Mouse (Mus musculus) testis, adult 2 months (tissue): Measurements from ENCODE around the gene Mpped2. TPM values are rescaled to one million over a fixed set of nuclear protein-coding genes. Genes with fewer than 3 reads are reported as not detected.

ENCODE experiments used
- H3K27ac ChIP-seq: fragments of 200-500 bp; 2 replicates; pipeline ENCODE4 v1.5.1; 2012; ENCODE audit warnings: low read depth, low read length; ENCODE audit not compliant: control insufficient read depth, insufficient read depth
- H3K27me3 ChIP-seq: fragments of 200-500 bp; 2 replicates; pipeline ENCODE4 v1.6.1; 2012; ENCODE audit warnings: mild to moderate bottlenecking, low read length, moderate library complexity; ENCODE audit not compliant: control insufficient read depth, insufficient read depth
- H3K36me3 ChIP-seq: fragments of 200-500 bp; 2 replicates; pipeline ENCODE4 v1.6.1; 2012; ENCODE audit warnings: mild to moderate bottlenecking, low read length; ENCODE audit not compliant: control insufficient read depth, insufficient read depth
- H3K4me1 ChIP-seq: fragments of 200-500 bp; 2 replicates; pipeline ENCODE4 v1.6.1; 2012; ENCODE audit warnings: low read length; ENCODE audit not compliant: control insufficient read depth, insufficient read depth
- H3K4me3 ChIP-seq: fragments of 200-500 bp; 2 replicates; pipeline ENCODE4 v1.5.1; 2012; ENCODE audit warnings: low read depth, mild to moderate bottlenecking, low read length, moderate library complexity, mixed read lengths; ENCODE audit not compliant: control insufficient read depth
- CTCF ChIP-seq: fragments of 200-500 bp; IDR thresholded peaks from 2 replicates; pipeline ENCODE4 v1.5.1; 2012; ENCODE audit warnings: low read depth, mild to moderate bottlenecking, inconsistent platforms, low read length, moderate library complexity; ENCODE audit not compliant: control insufficient read depth, insufficient read depth, insufficient replicate concordance
- POLR2A ChIP-seq: fragments of 200-500 bp; IDR thresholded peaks from 2 replicates; pipeline ENCODE4 v1.6.1; 2012; ENCODE audit warnings: low read depth, mild to moderate bottlenecking, inconsistent platforms, low read length, moderate library complexity; ENCODE audit not compliant: control insufficient read depth
- polyA plus RNA-seq: library from polyadenylated mRNA; depleted of rRNA; stranded (reverse); fragments of >200 nt; gene quantifications from 2 replicates; pipeline ENCODE4 v1.2.3, GENCODE M21; 2012

The Mpped2 gene
- polyA plus RNA-seq, 1 experiment, result 0.88 TPM

DNA sequence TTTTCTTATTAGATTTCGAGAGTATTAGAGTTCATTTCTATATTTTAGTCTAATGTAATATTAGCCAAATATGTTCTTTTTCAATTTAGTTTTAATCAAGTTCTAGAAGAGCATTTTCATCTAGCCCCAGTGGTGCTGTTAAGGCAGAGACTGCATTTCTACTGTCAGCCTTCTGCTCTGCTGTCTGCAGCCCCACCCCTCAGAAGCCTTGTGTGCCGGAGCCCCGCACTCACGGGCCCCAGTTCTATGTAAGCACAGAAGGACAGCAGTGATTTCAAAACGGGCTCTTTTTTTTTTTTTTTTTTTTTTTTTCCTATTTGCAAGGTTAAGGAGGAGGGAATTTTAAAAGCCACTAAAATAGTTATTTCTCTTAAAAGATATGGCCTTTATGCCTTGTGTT is 79.6 kb downstream of the Mpped2 start:
- Histone ChIP-seq H3K4me1 (no peaks in the 10 kb centered on the region), H3K27ac (no peak overlapping the region), H3K27me3 (no peaks in the 10 kb centered on the region), H3K4me3 (no peak overlapping the region), H3K36me3 (no peaks in the 10 kb centered on the region)
- TF ChIP-seq POLR2A (no peak), CTCF (no peak)

- Histone ChIP-seq H3K4me3 (no peak overlapping the region), H3K36me3 (no peaks in the 10 kb centered on the region), H3K27ac (no peak overlapping the region), H3K27me3 (no peaks in the 10 kb centered on the region), H3K4me1 (no peaks in the 10 kb centered on the region)
- no peak for TF ChIP-seq CTCF
- no peak for TF ChIP-seq POLR2A
Observed at GRCm38 (mm10) chr2:106774251-106775196, 81.5 kb downstream of the Mpped2 start.

GRCm38 (mm10) chr2:106775994-106776393 is 82.9 kb downstream of the Mpped2 start:
- Histone ChIP-seq H3K27ac (no peak overlapping the region), H3K4me1 (no peaks in the 10 kb centered on the region), H3K27me3 (no peaks in the 10 kb centered on the region), H3K4me3 (no peak overlapping the region), H3K36me3 (no peaks in the 10 kb centered on the region)
- TF ChIP-seq POLR2A (no peak), CTCF (no peak)

- H3K27me3 ChIP-seq, result no peaks in the 10 kb centered on the region
- TF ChIP-seq CTCF (no peak), POLR2A (no peak)
- no peak overlapping the region for H3K27ac ChIP-seq
- H3K36me3 ChIP-seq, result no peaks in the 10 kb centered on the region
- H3K4me3 ChIP-seq, result no peak overlapping the region
- no peaks in the 10 kb centered on the region for H3K4me1 ChIP-seq
Observed at GRCm38 (mm10) chr2:106778861-106779516, 85.9 kb downstream of the Mpped2 start.

- H3K27me3 ChIP-seq, result no peaks in the 10 kb centered on the region
Observed at GRCm38 (mm10) chr2:106781181-106782179, 88.4 kb downstream of the Mpped2 start.

DNA sequence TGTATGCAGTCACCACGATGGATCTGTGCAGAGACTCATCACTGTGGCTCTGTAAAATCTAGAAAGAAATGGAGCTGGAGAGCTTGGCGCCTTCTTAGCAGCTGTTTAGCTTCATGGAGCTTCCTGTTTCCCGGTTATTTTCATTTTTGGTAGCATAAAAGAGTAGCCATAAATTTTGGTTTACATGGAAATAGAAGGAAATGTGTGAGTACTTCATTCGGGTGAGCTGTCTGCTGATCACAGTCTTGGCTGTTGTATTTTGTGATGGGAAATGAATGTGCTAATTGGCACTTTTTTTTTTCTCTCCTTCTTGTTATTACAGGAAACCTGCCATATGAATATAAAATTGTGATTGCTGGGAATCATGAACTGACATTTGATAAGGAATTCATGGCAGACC is 90.2 kb downstream of the Mpped2 start:
- no peaks in the 10 kb centered on the region for H3K27me3 ChIP-seq
- no peak overlapping the region for H3K4me3 ChIP-seq
- no peak overlapping the region for H3K27ac ChIP-seq
- H3K36me3 ChIP-seq, result no peaks in the 10 kb centered on the region
- TF ChIP-seq POLR2A, result no peak
- no peak for TF ChIP-seq CTCF
- H3K4me1 ChIP-seq, result no peaks in the 10 kb centered on the region

More at GRCm38 (mm10) chr2:106781181-106782179, 88.4 kb downstream of the Mpped2 start:
- TF ChIP-seq CTCF, result no peak
- TF ChIP-seq POLR2A, result no peak
- H3K36me3 ChIP-seq, result no peaks in the 10 kb centered on the region
- no peaks in the 10 kb centered on the region for H3K4me1 ChIP-seq
- H3K4me3 ChIP-seq, result no peak overlapping the region
- H3K27ac ChIP-seq, result no peak overlapping the region

- Histone ChIP-seq H3K27me3 (no peaks in the 10 kb centered on the region), H3K27ac (no peak overlapping the region), H3K36me3 (no peaks in the 10 kb centered on the region), H3K4me1 (no peaks in the 10 kb centered on the region), H3K4me3 (no peak overlapping the region)
- TF ChIP-seq POLR2A (no peak), CTCF (no peak)
Observed at GRCm38 (mm10) chr2:106788055-106788454, 95.0 kb downstream of the Mpped2 start.
